Mouse (Mus musculus): ENCODE data around the gene Izumo1r.

The Izumo1r gene

GRCm38 (mm10) chr9:14903581-14904378 is at the start of gene Izumo1r:
Gene Izumo1r (minus strand): TSS chr9:14903949.
- no peak for DNase-seq (ENCODE audit: low spot score)

GRCm38 (mm10) chr9:14951072-14951471 is 47.3 kb upstream of the Izumo1r start:
- DNase-seq (ENCODE audit: low spot score), result no peak

DNA sequence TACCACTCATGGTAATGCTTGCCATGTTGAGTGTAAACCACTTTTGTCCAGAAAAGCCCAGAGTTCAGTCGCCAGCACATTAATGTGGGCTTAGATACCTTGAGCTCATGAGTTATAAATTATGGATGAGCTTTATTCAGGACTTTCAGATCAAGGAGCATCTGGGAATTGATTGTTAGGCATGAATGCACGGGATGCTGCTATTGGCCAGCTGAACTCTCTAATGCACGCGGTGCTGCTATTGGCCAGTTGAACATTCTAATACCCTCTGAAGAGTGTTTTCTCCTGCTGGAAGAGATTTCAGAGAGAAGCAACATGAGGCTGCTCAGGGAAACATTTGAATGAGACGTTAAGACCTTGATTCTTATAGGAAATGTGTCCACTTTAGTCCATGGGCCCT is 45.1 kb upstream of the Izumo1r start:
- no peak for DNase-seq (ENCODE audit: low spot score)

- no peak for DNase-seq (ENCODE audit: low spot score)
Observed at GRCm38 (mm10) chr9:14946677-14947076, 42.9 kb upstream of the Izumo1r start.

- no peak for DNase-seq (ENCODE audit: low spot score)
Observed at GRCm38 (mm10) chr9:14945919-14946318, 42.2 kb upstream of the Izumo1r start.

DNA sequence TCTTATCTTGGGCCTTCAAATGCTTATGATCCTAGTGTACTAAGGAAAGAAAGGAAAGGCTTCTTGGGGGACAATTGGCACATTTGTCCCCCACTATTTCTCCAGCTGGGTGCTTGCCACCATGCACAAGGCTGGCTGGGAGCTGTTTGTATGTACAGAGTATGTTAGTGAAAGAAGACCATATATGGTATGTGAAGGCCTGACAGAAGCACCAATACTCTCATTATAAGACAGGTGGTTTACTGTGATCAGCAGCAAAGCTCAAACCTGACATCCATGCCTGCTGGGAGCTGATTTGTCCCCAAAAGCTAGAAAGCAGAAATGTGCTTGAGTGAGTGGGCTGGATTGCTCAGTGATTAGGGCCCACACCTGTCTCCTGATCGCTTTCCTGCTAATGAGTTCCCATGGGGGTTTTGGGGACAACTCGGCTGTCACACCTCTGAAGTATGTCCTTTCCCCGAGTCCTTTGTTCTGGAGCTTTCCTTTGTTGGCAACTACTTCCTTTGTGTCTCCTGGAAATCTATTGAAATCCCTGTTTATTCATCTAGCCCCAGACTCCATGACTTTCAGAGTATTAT is 38.5 kb upstream of the Izumo1r start:
- no peak for DNase-seq (ENCODE audit: low spot score)

GRCm38 (mm10) chr9:14939610-14940009 is 35.9 kb upstream of the Izumo1r start:
- DNase-seq (ENCODE audit: low spot score), result no peak

DNA sequence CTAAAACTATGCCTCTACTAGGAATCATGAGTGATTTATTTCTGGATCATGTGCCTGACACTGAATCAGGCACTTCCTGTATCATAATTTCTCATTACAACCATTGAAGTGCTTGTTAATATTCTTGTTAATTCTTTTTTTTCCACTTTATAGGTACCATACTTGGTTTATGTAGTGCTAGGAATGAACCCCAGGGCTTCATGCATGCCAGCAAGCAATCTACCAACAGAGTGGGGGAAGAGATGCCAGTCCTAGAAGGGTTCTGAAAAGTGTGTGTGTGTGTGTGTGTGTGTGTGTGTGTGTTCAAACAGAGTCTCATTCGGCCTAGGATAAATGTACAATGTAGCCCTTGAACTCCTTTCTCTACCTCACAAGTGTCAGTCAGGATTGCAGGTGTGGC is 33.6 kb upstream of the Izumo1r start:
- DNase-seq (ENCODE audit: low spot score), result no peak

DNA sequence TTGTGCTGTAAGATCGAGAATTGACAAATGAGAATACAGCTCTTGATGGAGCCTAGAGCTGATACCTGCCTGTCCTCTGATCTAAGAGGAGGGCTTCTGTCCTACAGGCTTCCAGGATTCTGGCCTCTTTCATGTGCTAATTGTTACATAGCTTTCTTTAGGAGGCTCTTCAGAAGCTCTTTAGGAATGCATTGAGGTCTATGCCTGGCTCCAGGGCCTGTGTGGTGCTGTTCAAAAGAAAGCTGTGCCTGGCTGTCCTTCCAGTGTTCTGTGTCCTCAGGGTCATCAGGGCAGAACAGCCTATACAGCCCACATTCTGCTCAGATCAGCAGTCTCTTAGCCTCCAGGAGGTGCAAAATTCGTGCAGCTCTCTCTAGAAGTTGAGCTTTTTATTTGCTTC is 31.1 kb upstream of the Izumo1r start:
- no peak for DNase-seq (ENCODE audit: low spot score)

GRCm38 (mm10) chr9:14931943-14932342 is 28.2 kb upstream of the Izumo1r start:
- no peak for DNase-seq (ENCODE audit: low spot score)

DNA sequence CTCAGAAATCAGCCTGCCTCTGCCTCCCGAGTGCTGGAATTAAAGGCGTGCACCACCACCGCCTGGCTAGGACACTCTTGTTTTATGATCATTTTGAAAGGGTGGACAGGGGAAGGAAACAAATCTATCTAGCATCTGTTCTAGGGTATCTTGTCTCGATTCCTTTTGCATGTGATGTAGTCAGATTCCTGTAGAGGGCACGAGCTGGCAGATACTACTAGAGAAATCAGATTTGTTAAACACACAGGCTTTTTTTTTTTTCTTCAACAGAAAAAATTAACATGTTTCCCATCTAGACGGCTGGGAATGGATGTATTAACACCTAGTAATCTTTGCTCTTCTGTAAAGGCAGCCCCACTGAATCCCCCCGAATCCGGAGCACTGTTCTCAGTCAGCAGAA is 27.5 kb upstream of the Izumo1r start:
- no peak for DNase-seq (ENCODE audit: low spot score)

GRCm38 (mm10) chr9:14926593-14926992 is 22.8 kb upstream of the Izumo1r start:
- DNase-seq (ENCODE audit: low spot score), result no peak

DNA sequence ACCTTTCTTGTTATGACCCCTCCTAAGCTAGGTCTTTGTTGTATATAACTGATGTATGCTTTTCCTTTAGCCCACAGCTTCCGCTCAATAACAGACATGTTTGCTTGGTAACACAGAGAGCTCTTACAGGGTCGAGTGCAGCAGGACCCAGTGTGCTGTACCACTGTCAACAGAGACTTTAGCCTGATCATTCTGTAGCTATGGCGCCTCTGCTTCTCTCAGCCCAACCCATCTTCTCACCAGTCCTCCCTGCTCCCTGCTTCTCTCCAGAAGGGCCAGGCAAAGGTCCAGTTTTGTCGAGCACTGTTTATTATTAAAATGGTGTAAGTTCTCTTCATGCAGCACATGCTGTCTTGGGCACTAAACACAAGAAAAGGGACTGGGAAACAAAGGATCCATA is 19.9 kb upstream of the Izumo1r start:
- DNase-seq (ENCODE audit: low spot score), result no peak

- DNase-seq (ENCODE audit: low spot score), result no peak
Observed at GRCm38 (mm10) chr9:14921971-14922560, 18.3 kb upstream of the Izumo1r start.

DNA sequence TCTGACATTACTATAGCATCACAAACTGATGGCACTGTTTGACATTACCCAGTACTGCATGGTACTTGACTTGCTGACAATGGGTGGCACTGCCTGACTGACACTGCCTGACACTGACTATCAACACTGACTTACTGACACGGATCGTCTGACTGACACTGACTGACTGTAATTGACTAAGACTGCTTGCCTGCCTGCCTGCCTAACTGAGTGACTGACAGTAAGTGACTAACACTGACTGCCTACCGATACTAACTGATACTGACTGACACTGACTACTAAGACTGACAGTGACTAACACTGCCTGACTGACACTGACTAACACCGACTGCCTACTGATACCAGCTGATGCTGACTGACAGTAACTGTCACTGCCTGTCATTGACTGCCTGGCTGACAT is 17.5 kb upstream of the Izumo1r start:
- DNase-seq (ENCODE audit: low spot score), result no peak

DNA sequence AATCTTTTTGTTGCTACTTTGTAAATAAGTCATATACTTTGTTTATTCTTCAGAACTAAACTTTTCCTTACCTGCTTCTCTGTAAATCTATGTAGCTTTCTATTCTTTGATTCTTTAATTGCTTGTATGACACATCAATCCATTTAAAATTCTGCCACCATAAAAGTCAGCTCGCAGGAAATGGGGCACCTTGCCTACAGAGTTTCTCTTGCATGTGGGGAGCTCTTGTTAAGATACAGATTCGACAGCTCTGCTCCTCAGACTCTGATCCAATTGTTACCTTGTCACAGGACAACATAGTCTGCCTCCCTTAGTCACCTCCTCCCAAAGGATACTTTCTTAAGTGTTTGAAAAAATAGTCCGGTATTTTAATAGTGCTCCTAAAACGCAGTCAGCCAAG is 16.9 kb upstream of the Izumo1r start:
- no peak for DNase-seq (ENCODE audit: low spot score)

DNA sequence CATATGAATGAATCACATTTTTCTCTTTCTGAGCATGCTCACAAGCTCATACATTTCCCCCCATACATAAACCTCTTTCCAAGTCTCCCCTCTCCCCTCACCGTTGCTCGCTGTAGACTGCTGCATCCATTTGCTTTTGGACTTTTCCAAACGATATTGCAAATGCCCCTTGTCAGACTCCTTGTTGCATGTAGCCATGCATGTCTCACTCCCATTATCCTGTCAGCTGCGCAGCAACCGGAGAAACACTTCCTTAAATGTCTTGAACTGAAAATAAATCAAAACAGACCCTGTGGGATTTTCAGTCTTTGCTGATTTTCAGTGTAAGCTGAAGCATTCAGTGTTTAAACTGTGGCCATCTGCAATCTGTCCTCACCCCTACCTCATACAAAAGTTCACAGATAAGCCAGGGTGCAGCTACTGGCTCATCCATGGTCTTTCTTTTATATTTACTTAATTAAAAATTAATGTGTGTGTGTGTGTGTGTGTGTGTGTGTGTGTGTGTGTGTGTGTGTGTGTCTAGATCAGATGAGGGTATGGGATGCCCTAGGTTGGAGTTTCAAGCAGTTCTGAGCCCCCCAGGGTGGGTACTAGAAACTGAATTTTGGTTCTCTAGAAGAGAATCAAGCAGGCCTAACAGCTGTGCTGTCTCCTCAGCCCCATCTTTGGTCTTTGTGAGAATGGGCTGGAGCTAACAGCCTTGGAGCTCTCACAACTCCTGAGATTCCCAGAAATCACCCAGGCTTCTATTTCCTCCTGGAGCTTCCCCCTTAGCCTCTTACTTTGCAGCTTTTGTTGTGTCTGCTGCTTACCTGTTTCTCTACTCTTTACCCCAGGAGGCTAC is 15.3 kb upstream of the Izumo1r start:
- no peak for DNase-seq (ENCODE audit: low spot score)

DNA sequence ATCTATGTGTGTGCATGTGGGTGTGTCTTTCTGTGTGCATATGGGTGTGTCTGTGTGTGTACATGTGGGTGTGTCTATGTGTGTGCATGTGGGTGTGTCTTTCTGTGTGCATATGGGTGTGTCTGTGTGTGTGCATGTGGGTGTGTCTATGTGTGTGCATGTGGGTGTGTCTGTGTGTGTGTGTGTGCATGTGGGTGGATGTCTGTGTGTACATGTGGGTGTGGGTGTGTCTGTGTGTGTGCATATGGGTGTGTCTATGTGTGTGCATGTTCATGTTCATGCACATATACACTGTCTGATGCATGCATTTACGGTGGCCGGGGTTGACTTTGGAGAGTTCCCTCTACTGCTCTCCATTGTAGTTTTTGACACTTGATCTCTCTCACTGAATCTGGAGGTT is 13.9 kb upstream of the Izumo1r start:
- DNase-seq (ENCODE audit: low spot score), result no peak

GRCm38 (mm10) chr9:14912037-14912436 is 8.3 kb upstream of the Izumo1r start:
- DNase-seq (ENCODE audit: low spot score), result no peak

DNA sequence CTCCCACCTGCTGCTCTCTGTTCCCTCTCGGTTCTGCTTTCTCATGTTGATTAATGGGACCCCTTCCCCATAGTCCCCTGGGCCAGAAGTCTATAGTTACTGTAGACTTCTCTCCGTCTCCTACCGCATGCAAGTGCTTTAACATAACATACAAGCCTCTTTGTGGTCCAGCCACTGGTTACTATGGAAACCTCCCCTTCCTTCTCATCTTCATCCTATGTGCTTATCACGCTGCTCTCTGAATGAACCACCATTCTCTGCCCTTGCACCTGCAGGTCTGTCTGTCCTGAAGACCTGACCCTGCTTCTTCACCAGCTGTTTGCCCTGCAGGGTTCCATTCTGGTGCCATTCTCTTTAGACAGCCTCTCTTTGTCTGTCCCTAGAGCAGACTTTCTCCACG is 6.2 kb upstream of the Izumo1r start:
- no peak for DNase-seq (ENCODE audit: low spot score)

GRCm38 (mm10) chr9:14907816-14908415 is 4.2 kb upstream of the Izumo1r start:
- no peak for DNase-seq (ENCODE audit: low spot score)

DNA sequence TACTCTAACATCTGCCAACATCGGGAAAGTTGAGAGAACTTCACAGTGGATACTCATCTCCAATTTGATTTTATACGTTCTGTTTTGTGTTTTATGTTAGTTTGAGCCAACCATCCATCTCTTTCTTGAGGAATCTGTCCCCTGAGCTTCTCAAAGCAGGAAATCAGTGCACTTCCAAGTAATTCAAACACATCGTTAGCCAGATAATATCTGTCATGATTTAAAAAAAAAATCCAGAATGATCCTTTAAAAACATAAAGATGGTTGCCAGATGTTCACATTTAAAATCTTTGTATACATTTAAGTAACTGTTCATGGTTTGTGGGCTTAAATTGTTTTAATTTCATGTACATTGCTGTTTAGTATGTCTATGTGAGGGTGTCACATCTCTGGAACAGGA is 2.2 kb upstream of the Izumo1r start:
- DNase-seq (ENCODE audit: low spot score), result no peak

Data from urinary bladder, postnatal 10 days (tissue).